Mouse (Mus musculus) WW6 (cell line): Measurements from ENCODE around the gene Prkch.

Experiments
- DNase-seq: peaks from one replicate; pipeline ENCODE4 v3.0.0-alpha.2; 2013; ENCODE audit warnings: low read depth, low spot score

The Prkch gene

GRCm38 (mm10) chr12:73748373-73748772 lies 163.8 kb downstream of the Prkch start:
- DNase-seq, result no peak

- DNase-seq, result no peak
Measured at GRCm38 (mm10) chr12:73754476-73755150, 170.0 kb downstream of the Prkch start.

GRCm38 (mm10) chr12:73755646-73756045 lies 171.1 kb downstream of the Prkch start:
- no peak for DNase-seq

GRCm38 (mm10) chr12:73756527-73756926 lies 171.9 kb downstream of the Prkch start:
- DNase-seq, result no peak

- no peak for DNase-seq
Measured at GRCm38 (mm10) chr12:73762001-73762400, 177.4 kb downstream of the Prkch start.

- DNase-seq, result no peak
Measured at GRCm38 (mm10) chr12:73762762-73763161, 178.2 kb downstream of the Prkch start.

- no peak for DNase-seq
Measured at GRCm38 (mm10) chr12:73764649-73765525, 180.3 kb downstream of the Prkch start.

- DNase-seq, result no peak
Measured at GRCm38 (mm10) chr12:73766152-73766551, 181.6 kb downstream of the Prkch start.

- DNase-seq, result no peak
Measured at GRCm38 (mm10) chr12:73768788-73769187, 184.2 kb downstream of the Prkch start.

GRCm38 (mm10) chr12:73769536-73769935 lies 184.9 kb downstream of the Prkch start:
- DNase-seq, result no peak

- DNase-seq, result no peak
Measured at GRCm38 (mm10) chr12:73770771-73771170, 186.2 kb downstream of the Prkch start.

- DNase-seq, result no peak
Measured at GRCm38 (mm10) chr12:73774793-73775385, 190.3 kb downstream of the Prkch start.

GRCm38 (mm10) chr12:73776401-73776945 lies 191.9 kb downstream of the Prkch start:
- no peak for DNase-seq

- no peak for DNase-seq
Measured at GRCm38 (mm10) chr12:73777673-73778072, 193.1 kb downstream of the Prkch start.

GRCm38 (mm10) chr12:73779332-73780231 lies 195.0 kb downstream of the Prkch start:
- DNase-seq, result no peak

- DNase-seq, result no peak
Measured at GRCm38 (mm10) chr12:73781425-73782032, 196.9 kb downstream of the Prkch start.

- no peak for DNase-seq
Measured at GRCm38 (mm10) chr12:73786909-73787308, 202.3 kb downstream of the Prkch start.

- DNase-seq, result no peak
Measured at GRCm38 (mm10) chr12:73788850-73789249, 204.3 kb downstream of the Prkch start.

- DNase-seq, result no peak
Measured at GRCm38 (mm10) chr12:73790571-73791108, 206.0 kb downstream of the Prkch start.

GRCm38 (mm10) chr12:73793216-73793615 lies 208.6 kb downstream of the Prkch start:
- no peak for DNase-seq
